In the genomic region with DNA sequence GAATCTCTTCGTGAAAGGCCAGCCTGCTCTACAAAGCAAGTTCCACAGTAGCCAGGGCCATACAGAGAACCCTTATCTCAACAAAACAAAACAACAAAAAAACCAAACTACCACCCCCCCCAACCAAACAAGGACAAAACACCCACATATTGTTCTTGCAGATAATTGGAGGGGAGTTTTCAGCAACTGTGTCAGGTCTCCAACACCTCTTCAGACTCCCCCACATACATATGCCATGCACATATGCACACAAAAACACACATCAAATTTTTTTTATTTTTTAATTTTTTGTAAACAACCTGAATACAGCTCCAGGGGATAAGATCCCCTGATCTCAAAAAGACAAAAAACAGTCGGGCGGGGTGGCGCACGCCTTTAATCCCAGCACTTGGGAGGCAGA, we compare ENCODE assay signal across 17 mouse cellular contexts. TPM values are rescaled to one million over a fixed set of nuclear protein-coding genes. Genes with fewer than 3 reads are reported as not detected.
DNase-seq lines count a peak whose midpoint lies in the region; ATAC-seq and TF ChIP-seq lines count a peak whose summit lies in the region.
"Had no signal": no experiment of that assay in that cellular context is flagged by ENCODE, and none has a peak within 500 bp of the region (broad histone marks: within the 10 kb centered on the region; RNA-seq: fewer than 3 reads in every experiment).

No protein-coding gene starts in this region.

- peaks cover 42% of the 10 kb centered on the region for H3K4me1 ChIP-seq in limb, embryonic 12.5 days (replicated peaks)
- H3K4me1 ChIP-seq in limb, embryonic 10.5 days = peaks cover 30% of the 10 kb centered on the region
- H3K4me1 ChIP-seq in hindbrain, postnatal 0 days (ENCODE audit: insufficient read depth, low read length) = peaks cover 16% of the 10 kb centered on the region; the same call in 1 of the 2 replicates

- H3ac ChIP-seq in myocyte (ENCODE audit: control insufficient read depth, insufficient read length) = no peak overlapping the region

- no peak for TF ChIP-seq CTCF in hindbrain, postnatal 0 days (IDR thresholded peaks at IDR 0.05; ENCODE audit: low read depth)

- H3K4me2 ChIP-seq in limb, embryonic 12.5 days = peak overlapping the region; percentile 78; the same call in 1 of the 2 replicates
- peak overlapping the region; percentile 24; the same call in 1 of the 2 replicates for H3K4me2 ChIP-seq in hindbrain, postnatal 0 days (ENCODE audit: low read depth, low read length)
- peak overlapping the region; percentile 99 for H3K4me2 ChIP-seq in myocyte (ENCODE audit: low read depth)

- no peaks in the 10 kb centered on the region for H3K27me3 ChIP-seq in limb, embryonic 12.5 days
- no peaks in the 10 kb centered on the region for H3K27me3 ChIP-seq in limb, embryonic 10.5 days (ENCODE audit: low read depth, poor library complexity, severe bottlenecking)
- no peaks in the 10 kb centered on the region for H3K27me3 ChIP-seq in hindbrain, postnatal 0 days (ENCODE audit: insufficient read depth, low read length)
- no peaks in the 10 kb centered on the region for H3K27me3 ChIP-seq in myocyte (ENCODE audit: control insufficient read depth, insufficient read depth, insufficient read length)

- peaks cover 88% of the 10 kb centered on the region for H3K79me2 ChIP-seq in myocyte (ENCODE audit: control insufficient read depth, insufficient read depth)

- no peak for TF ChIP-seq POLR2A in myocyte (IDR thresholded peaks at IDR 0.05; ENCODE audit: insufficient read length, low read depth)

- 94% methylated on average over 5 of the region's 5 CpGs for WGBS in limb, embryonic 12.5 days
- 94% methylated on average over 5 of the region's 5 CpGs for WGBS in limb, embryonic 10.5 days
- 81% methylated on average over 5 of the region's 5 CpGs for WGBS in hindbrain, postnatal 0 days

- peaks cover 6% of the 10 kb centered on the region; the same call in 1 of the 2 replicates for H3K36me3 ChIP-seq in limb, embryonic 12.5 days
- H3K36me3 ChIP-seq in limb, embryonic 10.5 days = peaks cover 21% of the 10 kb centered on the region
- no peaks in the 10 kb centered on the region for H3K36me3 ChIP-seq in hindbrain, postnatal 0 days (ENCODE audit: insufficient read depth, low read length)
- H3K36me3 ChIP-seq in myocyte (ENCODE audit: control insufficient read depth, insufficient read depth) = no peaks in the 10 kb centered on the region

- no peak for ATAC-seq in limb, embryonic 12.5 days (ENCODE audit: insufficient number of reproducible peaks, insufficient read depth, low FRiP score, low TSS enrichment, low read depth)
- ATAC-seq in hindbrain, postnatal 0 days = no peak

- no peaks in the 10 kb centered on the region for H3K9me3 ChIP-seq in limb, embryonic 12.5 days
- no peaks in the 10 kb centered on the region for H3K9me3 ChIP-seq in limb, embryonic 10.5 days (replicated peaks)
- no peaks in the 10 kb centered on the region for H3K9me3 ChIP-seq in hindbrain, postnatal 0 days (ENCODE audit: low read length)

- H3K4me3 ChIP-seq in limb, embryonic 12.5 days (replicated peaks) = no peak overlapping the region
- H3K4me3 ChIP-seq in limb, embryonic 10.5 days = no peak overlapping the region
- H3K4me3 ChIP-seq in hindbrain, postnatal 0 days (ENCODE audit: low read length) = no peak overlapping the region
- H3K4me3 ChIP-seq in myocyte = no peak overlapping the region

- no peak overlapping the region for H3K9ac ChIP-seq in limb, embryonic 12.5 days (replicated peaks)
- H3K9ac ChIP-seq in hindbrain, postnatal 0 days (replicated peaks; ENCODE audit: low read length) = no peak overlapping the region

- H3K27ac ChIP-seq in limb, embryonic 12.5 days = no peak overlapping the region
- no peak overlapping the region for H3K27ac ChIP-seq in limb, embryonic 10.5 days
- no peak overlapping the region for H3K27ac ChIP-seq in hindbrain, postnatal 0 days

- DNase-seq in cerebellum, adult 9-10 months = peak; percentile 39
- DNase-seq in cerebellum, adult 18-20 months = no peak
- DNase-seq in limb, embryonic 10.5 days (ENCODE audit: low spot score) = no peak
- no peak for DNase-seq in hindbrain, postnatal 0 days (ENCODE audit: low spot score)
- no peak for DNase-seq in lung, postnatal 36 days
- no peak for DNase-seq in urinary bladder, adult 18-20 months (ENCODE audit: low spot score in 2 of 2)
- DNase-seq: adrenal gland, postnatal 25 days; cerebellum, adult 11-12 months; layer of hippocampus, postnatal 36 days; lung, adult 2 months; thymus, adult 18-20 months had no signal

TF ChIP-seq in myocyte, 11 proteins besides CTCF, POLR2A, EP300 and RAD21:
- TF ChIP-seq TCF3 (IDR thresholded peaks at IDR 0.05; ENCODE audit: insufficient read length, low read depth) (no peak), POLR2AphosphoS2 (IDR thresholded peaks at IDR 0.05; ENCODE audit: insufficient read length, low read depth) (no peak), CEBPB (IDR thresholded peaks at IDR 0.05; ENCODE audit: insufficient read depth, poor library complexity, severe bottlenecking) (no peak), E2F4 (IDR thresholded peaks at IDR 0.05; ENCODE audit: insufficient read depth) (no peak), TCF12 (IDR thresholded peaks at IDR 0.05; ENCODE audit: insufficient read depth, poor library complexity, severe bottlenecking) (no peak), MYOG (IDR thresholded peaks at IDR 0.05; ENCODE audit: control insufficient read depth in 1 of 3, insufficient read depth in 1 of 3, insufficient read length in 2 of 3, low read depth in 2 of 3) (no peak), SRF (IDR thresholded peaks at IDR 0.05; ENCODE audit: control insufficient read depth, insufficient read length, low read depth) (no peak)

RNA-seq across cellular contexts. Expression of a gene that starts 4.2 kb away (rescaled TPM):
- 27.2 and 38.1 TPM in 2 replicates for polyA plus RNA-seq in limb, embryonic 12.5 days (2016; fragmentation: Nextera tagmentation; extraction: Ambion mirVana)
- polyA plus RNA-seq in limb, embryonic 10.5 days (2016; fragmentation: Nextera tagmentation; extraction: Ambion mirVana) = 41.8 and 47.0 TPM in 2 replicates
- total RNA-seq in hindbrain, postnatal 0 days (2014; rRNA removed) = 18.3 and 18.8 TPM in 2 replicates
- 9.1 and 10.5 TPM in 2 replicates for polyA plus RNA-seq in hindbrain, postnatal 0 days (2015; fragmentation: Nextera tagmentation; extraction: Ambion mirVana)
- 69.5 TPM for polyA plus RNA-seq in myocyte (2012; fragmentation: generic; extraction: Trizol)

RNA-seq across cellular contexts. Expression of a gene that starts 7.5 kb away (rescaled TPM):
- 0.13 and 0.18 TPM in 2 replicates for polyA plus RNA-seq in limb, embryonic 12.5 days (2016; fragmentation: Nextera tagmentation; extraction: Ambion mirVana)
- polyA plus RNA-seq in limb, embryonic 10.5 days (2016; fragmentation: Nextera tagmentation; extraction: Ambion mirVana) = 0.09 and 0.10 TPM in 2 replicates
- 0.72 TPM in 1 of 2 replicates, not detected in the other for total RNA-seq in hindbrain, postnatal 0 days (2014; rRNA removed)
- polyA plus RNA-seq in hindbrain, postnatal 0 days (2015; fragmentation: Nextera tagmentation; extraction: Ambion mirVana) = 0.11 and 0.15 TPM in 2 replicates
- polyA plus RNA-seq in myocyte (2012; fragmentation: generic; extraction: Trizol) = 0.26 TPM
- total RNA-seq: adrenal gland, postnatal 25 days; granulocyte monocyte progenitor cell, adult 5-6 weeks; heart, postnatal 36 days; layer of hippocampus, postnatal 36 days had no signal
- polyA plus RNA-seq: frontal cortex, adult 2 months; spleen, adult 2 months had no signal

RNA-seq across cellular contexts. Expression of a gene that starts 11.5 kb away (rescaled TPM):
- 1.9 and 2.4 TPM in 2 replicates for polyA plus RNA-seq in limb, embryonic 12.5 days (2016; fragmentation: Nextera tagmentation; extraction: Ambion mirVana)
- polyA plus RNA-seq in limb, embryonic 10.5 days (2016; fragmentation: Nextera tagmentation; extraction: Ambion mirVana) = 0.25 and 0.59 TPM in 2 replicates
- total RNA-seq in hindbrain, postnatal 0 days (2014; rRNA removed) = 39.2 and 39.9 TPM in 2 replicates
- polyA plus RNA-seq in hindbrain, postnatal 0 days (2015; fragmentation: Nextera tagmentation; extraction: Ambion mirVana) = 4.6 and 4.9 TPM in 2 replicates
- polyA plus RNA-seq in myocyte (2012; fragmentation: generic; extraction: Trizol) = 9.4 TPM

RNA-seq across cellular contexts. Expression of a gene that starts 41.5 kb away (rescaled TPM):
- polyA plus RNA-seq in limb, embryonic 12.5 days (2016; fragmentation: Nextera tagmentation; extraction: Ambion mirVana) = 15.4 and 17.1 TPM in 2 replicates
- 0.87 and 2.5 TPM in 2 replicates for polyA plus RNA-seq in limb, embryonic 10.5 days (2016; fragmentation: Nextera tagmentation; extraction: Ambion mirVana)
- 1.5 TPM in 1 of 2 replicates, not detected in the other for total RNA-seq in hindbrain, postnatal 0 days (2014; rRNA removed)
- polyA plus RNA-seq in hindbrain, postnatal 0 days (2015; fragmentation: Nextera tagmentation; extraction: Ambion mirVana) = 0.85 and 1.5 TPM in 2 replicates
- 95.3 TPM for polyA plus RNA-seq in myocyte (2012; fragmentation: generic; extraction: Trizol)
- total RNA-seq: granulocyte monocyte progenitor cell, adult 5-6 weeks had no signal

RNA-seq across cellular contexts. Expression of a gene that starts 47.4 kb away (rescaled TPM):
- 1.2 and 1.5 TPM in 2 replicates for polyA plus RNA-seq in limb, embryonic 12.5 days (2016; fragmentation: Nextera tagmentation; extraction: Ambion mirVana)
- polyA plus RNA-seq in limb, embryonic 10.5 days (2016; fragmentation: Nextera tagmentation; extraction: Ambion mirVana) = 0.40 and 0.55 TPM in 2 replicates
- total RNA-seq in hindbrain, postnatal 0 days (2014; rRNA removed) = 19.1 and 19.2 TPM in 2 replicates
- 3.8 and 4.4 TPM in 2 replicates for polyA plus RNA-seq in hindbrain, postnatal 0 days (2015; fragmentation: Nextera tagmentation; extraction: Ambion mirVana)
- 17.5 TPM for polyA plus RNA-seq in myocyte (2012; fragmentation: generic; extraction: Trizol)

Comparison
In these comparisons a context has a peak if more than half of its experiments do, and no peak if none do; other contexts are left out.
1. H3K4me2 ChIP-seq: peak in every context shown above with its lines; median percentile 99 in myocyte; 78 in limb, embryonic 12.5 days; 24 in hindbrain, postnatal 0 days.